Mouse (Mus musculus): ENCODE results near the gene Trhde. TPM values are rescaled to one million over a fixed set of nuclear protein-coding genes. Genes with fewer than 3 reads are reported as not detected.

Gene Trhde
- polyA plus RNA-seq, 1 experiment from 2014 or later = not detected

DNA sequence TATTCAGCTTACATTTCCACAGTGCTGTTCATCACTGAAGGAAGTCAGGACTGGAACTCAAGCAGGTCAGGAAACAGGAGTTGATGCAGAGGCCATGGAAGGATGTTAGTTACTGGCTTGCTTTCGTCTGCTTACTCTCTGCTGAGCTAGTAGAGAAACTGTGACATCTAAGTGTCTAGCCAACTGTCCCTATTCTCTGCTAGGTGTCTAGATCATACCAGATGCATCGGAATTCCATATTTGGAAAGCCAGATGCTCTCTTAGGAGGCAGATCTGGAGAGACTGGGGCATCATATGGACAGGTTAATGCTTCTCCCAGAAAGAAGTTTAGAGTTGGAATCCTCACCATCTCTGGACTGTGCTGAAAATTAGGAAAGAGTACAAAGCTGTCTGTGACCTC lies 386.4 kb downstream of the Trhde start:
- Histone ChIP-seq H3K4me1 (replicated peaks) (no peaks in the 10 kb centered on the region), H3K36me3 (no peaks in the 10 kb centered on the region), H3K9me3 (replicated peaks) (no peaks in the 10 kb centered on the region), H3K4me3 (no peak overlapping the region), H3K9ac (no peak overlapping the region), H3K4me2 (no peak overlapping the region), H3K27me3 (replicated peaks) (no peaks in the 10 kb centered on the region), H3K27ac (ENCODE audit: poor library complexity, severe bottlenecking) (no peak overlapping the region)
- ATAC-seq (ENCODE audit: insufficient number of reproducible peaks, low FRiP score) = no peak
- 57% methylated on average over 2 of the region's 2 CpGs for WGBS

DNA sequence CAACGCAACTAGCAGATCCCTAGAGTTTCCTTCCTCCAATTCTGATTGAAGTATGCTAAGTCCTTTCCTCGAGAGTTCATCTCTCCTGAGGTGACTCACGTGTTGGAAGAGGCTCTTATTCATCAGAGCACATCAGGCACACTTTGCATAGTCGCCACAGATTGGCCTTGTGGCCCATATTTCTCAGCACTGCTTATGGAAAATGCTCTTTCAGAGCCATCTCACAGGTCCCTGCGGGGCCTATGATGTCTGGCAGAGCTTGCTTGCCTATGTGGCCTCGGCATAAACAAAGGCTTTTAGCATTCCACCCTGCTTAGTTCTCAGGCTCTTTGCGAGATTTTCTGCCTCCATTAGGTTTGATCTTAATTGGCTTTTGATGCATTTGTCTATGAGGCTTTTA lies 396.8 kb downstream of the Trhde start:
- Histone ChIP-seq H3K9ac (no peak overlapping the region), H3K4me3 (no peak overlapping the region), H3K4me2 (no peak overlapping the region), H3K36me3 (no peaks in the 10 kb centered on the region), H3K27ac (ENCODE audit: poor library complexity, severe bottlenecking) (no peak overlapping the region), H3K4me1 (replicated peaks) (no peaks in the 10 kb centered on the region), H3K9me3 (replicated peaks) (no peaks in the 10 kb centered on the region), H3K27me3 (replicated peaks) (no peaks in the 10 kb centered on the region)
- no peak for ATAC-seq (ENCODE audit: insufficient number of reproducible peaks, low FRiP score)
- WGBS = 59% methylated on average over 7 of the region's 7 CpGs

DNA sequence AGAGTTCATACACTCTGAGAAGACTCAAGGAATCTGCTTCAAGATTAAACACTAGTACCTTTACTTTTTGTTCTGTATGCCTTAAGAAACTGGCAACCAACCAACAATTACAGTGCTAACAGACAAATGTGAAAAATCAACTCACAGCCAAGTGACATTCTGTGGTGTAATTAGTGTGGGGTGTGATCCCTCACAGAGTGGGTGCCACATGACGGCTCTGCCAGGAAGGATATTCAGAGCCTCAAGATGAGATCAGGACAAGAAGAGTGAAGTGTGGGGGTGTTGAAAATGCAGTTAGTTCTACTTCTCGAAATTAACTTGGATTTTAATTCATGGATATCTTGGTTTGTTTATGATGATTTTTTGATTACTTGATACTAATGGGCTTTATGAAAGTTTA lies 398.3 kb downstream of the Trhde start:
- no peak for ATAC-seq (ENCODE audit: insufficient number of reproducible peaks, low FRiP score)

DNA sequence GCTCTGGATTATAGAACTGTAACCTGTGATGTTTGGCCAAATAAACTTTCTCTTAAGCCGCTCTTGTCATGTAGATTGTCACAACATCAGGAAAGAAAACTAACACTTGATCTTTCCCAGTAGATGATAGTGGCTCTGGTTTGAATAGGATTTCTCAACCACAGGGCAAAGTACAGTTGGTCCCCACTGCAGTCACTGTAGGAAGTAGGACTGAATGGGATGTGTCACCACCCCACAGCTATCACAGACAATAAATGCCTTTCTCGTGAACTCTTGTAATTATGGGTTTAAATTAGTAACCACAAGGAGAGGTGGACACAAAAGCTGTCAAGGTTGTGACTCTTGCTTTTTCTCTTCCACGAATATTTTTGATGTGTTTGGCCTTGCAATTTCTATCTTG lies 431.3 kb downstream of the Trhde start:
- no peaks in the 10 kb centered on the region for H3K36me3 ChIP-seq

More for the DNA sequence above, 398.3 kb downstream of the Trhde start:
- H3K27ac ChIP-seq (ENCODE audit: poor library complexity, severe bottlenecking) = no peak overlapping the region
- H3K9me3 ChIP-seq (replicated peaks) = no peaks in the 10 kb centered on the region
- H3K36me3 ChIP-seq = no peaks in the 10 kb centered on the region
- H3K9ac ChIP-seq = no peak overlapping the region
- H3K4me1 ChIP-seq (replicated peaks) = no peaks in the 10 kb centered on the region
- H3K4me3 ChIP-seq = no peak overlapping the region
- no peak overlapping the region for H3K4me2 ChIP-seq
- no peaks in the 10 kb centered on the region for H3K27me3 ChIP-seq (replicated peaks)
- 44% methylated on average over 2 of the region's 2 CpGs for WGBS

DNA sequence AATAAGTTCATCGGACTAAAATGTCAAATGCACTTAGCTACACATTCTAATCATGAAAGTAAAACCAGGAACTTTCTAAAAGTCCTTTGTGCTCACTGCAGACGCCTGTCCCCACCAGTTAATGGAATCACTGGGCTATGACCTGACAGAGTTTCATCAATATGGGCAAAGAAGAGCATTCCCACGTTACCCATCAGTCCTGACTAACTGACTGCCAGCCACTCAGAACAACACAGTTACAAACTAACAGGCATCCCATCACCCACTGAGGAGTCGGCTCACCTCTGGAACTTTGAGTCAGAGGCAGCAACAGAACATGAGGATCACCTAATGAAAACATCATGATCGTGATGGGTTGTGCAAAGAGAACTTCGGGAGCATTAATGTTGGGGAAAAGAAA lies 438.7 kb downstream of the Trhde start:
- Histone ChIP-seq H3K36me3 (no peaks in the 10 kb centered on the region), H3K27ac (ENCODE audit: poor library complexity, severe bottlenecking) (no peak overlapping the region), H3K9ac (no peak overlapping the region), H3K4me3 (no peak overlapping the region), H3K9me3 (replicated peaks) (0 out of 2 replicates have a peak, but pooled peaks cover 2% of the 10 kb centered on the region), H3K4me1 (replicated peaks) (no peaks in the 10 kb centered on the region), H3K27me3 (replicated peaks) (no peaks in the 10 kb centered on the region), H3K4me2 (no peak overlapping the region)
- no peak for ATAC-seq (ENCODE audit: insufficient number of reproducible peaks, low FRiP score)
- 74% methylated on average over 6 of the region's 6 CpGs for WGBS

More for the DNA sequence above, 431.3 kb downstream of the Trhde start:
- H3K4me3 ChIP-seq = no peak overlapping the region
- H3K4me1 ChIP-seq (replicated peaks) = no peaks in the 10 kb centered on the region
- H3K9me3 ChIP-seq (replicated peaks) = 0 out of 2 replicates have a peak, but pooled peaks cover 2% of the 10 kb centered on the region
- H3K9ac ChIP-seq = no peak overlapping the region
- no peak for ATAC-seq (ENCODE audit: insufficient number of reproducible peaks, low FRiP score)
- H3K27me3 ChIP-seq (replicated peaks) = no peaks in the 10 kb centered on the region
- 67% methylated on average over 3 of the region's 3 CpGs for WGBS
- H3K4me2 ChIP-seq = no peak overlapping the region
- no peak overlapping the region for H3K27ac ChIP-seq (ENCODE audit: poor library complexity, severe bottlenecking)

DNA sequence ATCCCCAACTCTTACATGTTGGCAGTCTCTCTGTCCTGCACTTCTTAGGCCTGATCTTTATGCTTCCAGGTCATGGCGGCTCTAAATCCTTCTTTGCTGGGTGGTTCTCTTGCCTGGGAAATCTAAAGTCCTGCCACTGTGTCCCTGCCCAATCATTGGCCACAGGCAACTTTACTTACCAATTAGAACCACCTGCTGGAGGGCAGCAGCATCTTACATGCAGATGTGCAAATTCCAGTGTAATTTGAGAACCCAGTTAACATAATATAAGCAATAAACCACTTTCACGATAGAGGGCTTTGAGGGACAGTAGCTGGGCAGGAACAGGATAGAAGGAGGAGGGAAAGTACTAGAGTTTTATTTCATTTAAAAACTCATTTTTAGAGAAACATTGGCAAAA lies 439.5 kb downstream of the Trhde start:
- no peak for ATAC-seq (ENCODE audit: insufficient number of reproducible peaks, low FRiP score)
- H3K27ac ChIP-seq (ENCODE audit: poor library complexity, severe bottlenecking) = no peak overlapping the region
- H3K4me1 ChIP-seq (replicated peaks) = no peaks in the 10 kb centered on the region
- no peak overlapping the region for H3K9ac ChIP-seq
- WGBS = 65% methylated on average over 2 of the region's 2 CpGs
- no peaks in the 10 kb centered on the region for H3K36me3 ChIP-seq
- no peak overlapping the region for H3K4me2 ChIP-seq
- no peaks in the 10 kb centered on the region for H3K27me3 ChIP-seq (replicated peaks)
- H3K4me3 ChIP-seq = no peak overlapping the region
- H3K9me3 ChIP-seq (replicated peaks) = 0 out of 2 replicates have a peak, but pooled peaks cover 2% of the 10 kb centered on the region

All from heart, embryonic 12.5 days (tissue).